Mouse (Mus musculus) brain, embryonic 14.5 days (tissue): ENCODE measurements at regions not wholly inside any gene's neighbourhood (a gene's known extent, or its start where the extent isn't known, plus 50 kb on each side); places are given as distances from the start of the nearest gene placed in this dataset.

Source experiments
- CTCF ChIP-seq: fragments of 200-500 bp; IDR thresholded peaks from 2 replicates; pipeline ENCODE4 v1.5.1; 2012; ENCODE audit warnings: inconsistent platforms, mild to moderate bottlenecking, moderate library complexity, borderline replicate concordance; ENCODE audit not compliant: insufficient read depth, insufficient read length; ENCODE audit errors: extremely low read depth
- POLR2A ChIP-seq: fragments of 200-500 bp; IDR thresholded peaks from 2 replicates; pipeline ENCODE4 v1.6.1; 2012; ENCODE audit warnings: mild to moderate bottlenecking, inconsistent platforms, borderline replicate concordance; ENCODE audit not compliant: poor library complexity, insufficient read depth, insufficient read length, severe bottlenecking; ENCODE audit errors: extremely low read depth

- TF ChIP-seq CTCF (no peak), POLR2A (no peak)
These were observed 142.4 kb downstream of the Ascl1 start for GRCm38 (mm10) chr10:87351079-87351399.
